Mouse (Mus musculus) limb, embryonic 12.5 days (tissue): ENCODE results near the gene Nfkbib. TPM values are rescaled to one million over a fixed set of nuclear protein-coding genes. Genes with fewer than 3 reads are reported as not detected.

Experiments used
- ATAC-seq: fragments of 200-750 bp; cut with Nextera tagmentation; 2 replicates; pipeline ENCODE4 v1.8.0; 2017; ENCODE audit warnings: low read depth, moderate TSS enrichment; ENCODE audit not compliant: insufficient number of reproducible peaks, insufficient read depth, low FRiP score, low TSS enrichment
- H3K27ac ChIP-seq: fragments of 300-500 bp; sonication (generic); 2 replicates; pipeline ENCODE4 v1.5.1; 2016; ENCODE audit warnings: mild to moderate bottlenecking, moderate library complexity
- H3K27me3 ChIP-seq: fragments of 300-500 bp; sonication (generic); 2 replicates; pipeline ENCODE4 v1.6.1; 2016; ENCODE audit warnings: mild to moderate bottlenecking, moderate library complexity
- H3K36me3 ChIP-seq: fragments of 300-500 bp; sonication (generic); 2 replicates; pipeline ENCODE4 v1.6.1; 2016; ENCODE audit warnings: mild to moderate bottlenecking, moderate library complexity
- H3K4me1 ChIP-seq: fragments of 300-500 bp; sonication (generic); replicated peaks from 2 replicates; pipeline ENCODE4 v1.6.1; 2016
- H3K4me2 ChIP-seq: fragments of 300-500 bp; sonication (generic); 2 replicates; pipeline ENCODE4 v1.6.1; 2016; ENCODE audit warnings: mild to moderate bottlenecking, moderate library complexity
- H3K4me3 ChIP-seq: fragments of 300-500 bp; sonication (generic); replicated peaks from 2 replicates; pipeline ENCODE4 v1.5.1; 2016; ENCODE audit warnings: mild to moderate bottlenecking
- H3K9ac ChIP-seq: fragments of 300-500 bp; sonication (generic); replicated peaks from 2 replicates; pipeline ENCODE4 v1.6.1; 2016; ENCODE audit warnings: mild to moderate bottlenecking, moderate library complexity
- H3K9me3 ChIP-seq: fragments of 300-500 bp; sonication (generic); 2 replicates; pipeline ENCODE4 v1.6.1; 2016; ENCODE audit warnings: mild to moderate bottlenecking, moderate library complexity
- WGBS: fragments of 180-500 bp; shearing (Covaris S2); methylation state at CpG from one replicate; pipeline ENCODE4 v1.1.7; 2016; 5-methylcytosine and 5-hydroxymethylcytosine counted together
- polyA plus RNA-seq: library from polyadenylated mRNA; unstranded; fragments of >200 nt; fragmentation: Nextera tagmentation; extraction: Ambion mirVana; gene quantifications from 2 replicates; pipeline ENCODE4 v1.2.1, GENCODE M21; 2016

Gene Nfkbib
- polyA plus RNA-seq, 1 experiment from 2014 or later = 40.8 TPM

- H3K27ac ChIP-seq = peak overlapping the region; percentile 53; the same call in 1 of the 2 replicates
- 18% methylated on average over 11 of the region's 11 CpGs for WGBS
- peak overlapping the region; percentile 47; the same call in 1 of the 2 replicates for H3K9ac ChIP-seq
- H3K4me1 ChIP-seq = peaks cover 13% of the 10 kb centered on the region
- ATAC-seq = no peak
- H3K36me3 ChIP-seq = peaks cover 54% of the 10 kb centered on the region
- H3K4me3 ChIP-seq = peak overlapping the region; percentile 43
- H3K9me3 ChIP-seq = peaks cover 10% of the 10 kb centered on the region; the same call in 1 of the 2 replicates
- peak overlapping the region; percentile 74 for H3K4me2 ChIP-seq
- peaks cover 9% of the 10 kb centered on the region; the same call in 1 of the 2 replicates for H3K27me3 ChIP-seq
These were observed 34.1 kb downstream of the Nfkbib start for GRCm38 (mm10) chr7:28733211-28733610.

- peaks cover 13% of the 10 kb centered on the region for H3K4me1 ChIP-seq
- peaks cover 48% of the 10 kb centered on the region for H3K36me3 ChIP-seq
- H3K4me3 ChIP-seq = peak overlapping the region; percentile 43
- H3K9me3 ChIP-seq = peaks cover 10% of the 10 kb centered on the region; the same call in 1 of the 2 replicates
- peak overlapping the region; percentile 74 for H3K4me2 ChIP-seq
- H3K27me3 ChIP-seq = peaks cover 9% of the 10 kb centered on the region; the same call in 1 of the 2 replicates
- peak overlapping the region; percentile 48; the same call in 1 of the 2 replicates for H3K9ac ChIP-seq
- ATAC-seq = peak; percentile 84
- peak overlapping the region; percentile 53; the same call in 1 of the 2 replicates for H3K27ac ChIP-seq
- WGBS = 2% methylated on average over 58 of the region's 58 CpGs
These were observed 34.8 kb downstream of the Nfkbib start for GRCm38 (mm10) chr7:28732341-28733142.

GRCm38 (mm10) chr7:28727649-28728340 is 39.5 kb downstream of the Nfkbib start:
- no peak for ATAC-seq

GRCm38 (mm10) chr7:28726600-28726999 is 40.7 kb downstream of the Nfkbib start:
- WGBS = 5% methylated on average over 14 of the region's 14 CpGs
- no peak overlapping the region for H3K9ac ChIP-seq
- ATAC-seq = no peak
- peaks cover 29% of the 10 kb centered on the region for H3K36me3 ChIP-seq
- no peak overlapping the region for H3K4me2 ChIP-seq
- no peak overlapping the region for H3K4me3 ChIP-seq
- H3K9me3 ChIP-seq = peaks cover 10% of the 10 kb centered on the region; the same call in 1 of the 2 replicates
- no peak overlapping the region for H3K27ac ChIP-seq
- H3K4me1 ChIP-seq = peaks cover under 1% of the 10 kb centered on the region; the same call in 1 of the 2 replicates
- H3K27me3 ChIP-seq = peaks cover 1% of the 10 kb centered on the region; the same call in 1 of the 2 replicates

More at GRCm38 (mm10) chr7:28727649-28728340, 39.5 kb downstream of the Nfkbib start:
- Histone ChIP-seq H3K27me3 (peaks cover 9% of the 10 kb centered on the region; the same call in 1 of the 2 replicates), H3K27ac (no peak overlapping the region), H3K9ac (no peak overlapping the region), H3K4me3 (no peak overlapping the region), H3K36me3 (peaks cover 31% of the 10 kb centered on the region), H3K9me3 (peaks cover 10% of the 10 kb centered on the region; the same call in 1 of the 2 replicates), H3K4me1 (peaks cover 5% of the 10 kb centered on the region), H3K4me2 (no peak overlapping the region)
- 55% methylated on average over 10 of the region's 10 CpGs for WGBS

GRCm38 (mm10) chr7:28724613-28725012 is 42.7 kb downstream of the Nfkbib start:
- Histone ChIP-seq H3K27me3 (no peaks in the 10 kb centered on the region), H3K4me3 (no peak overlapping the region), H3K4me2 (no peak overlapping the region), H3K36me3 (peaks cover 14% of the 10 kb centered on the region; the same call in 1 of the 2 replicates), H3K9me3 (no peaks in the 10 kb centered on the region), H3K27ac (no peak overlapping the region), H3K9ac (no peak overlapping the region), H3K4me1 (peaks cover 6% of the 10 kb centered on the region)
- ATAC-seq = no peak
- 89% methylated on average over 2 of the region's 2 CpGs for WGBS

GRCm38 (mm10) chr7:28722079-28722478 is 45.2 kb downstream of the Nfkbib start:
- no peak overlapping the region for H3K4me3 ChIP-seq
- peaks cover 22% of the 10 kb centered on the region for H3K4me1 ChIP-seq
- peaks cover 14% of the 10 kb centered on the region; the same call in 1 of the 2 replicates for H3K36me3 ChIP-seq
- no peak overlapping the region for H3K9ac ChIP-seq
- no peaks in the 10 kb centered on the region for H3K9me3 ChIP-seq
- WGBS = 92% methylated on average over 7 of the region's 7 CpGs
- no peak overlapping the region for H3K27ac ChIP-seq
- H3K27me3 ChIP-seq = no peaks in the 10 kb centered on the region
- no peak for ATAC-seq
- no peak overlapping the region for H3K4me2 ChIP-seq

- H3K4me2 ChIP-seq = no peak overlapping the region
- H3K27me3 ChIP-seq = no peaks in the 10 kb centered on the region
- WGBS = 33% methylated on average over 3 of the region's 3 CpGs
- no peak overlapping the region for H3K4me3 ChIP-seq
- peak; percentile 78; the same call in 1 of the 2 replicates for ATAC-seq
- peaks cover 14% of the 10 kb centered on the region; the same call in 1 of the 2 replicates for H3K36me3 ChIP-seq
- H3K9me3 ChIP-seq = no peaks in the 10 kb centered on the region
- no peak overlapping the region; the same call in 1 of the 2 replicates for H3K27ac ChIP-seq
- H3K9ac ChIP-seq = no peak overlapping the region
- peaks cover 30% of the 10 kb centered on the region for H3K4me1 ChIP-seq
These were observed 46.4 kb downstream of the Nfkbib start for GRCm38 (mm10) chr7:28720753-28721537.

GRCm38 (mm10) chr7:28719650-28720049 is 47.7 kb downstream of the Nfkbib start:
- no peak overlapping the region for H3K9ac ChIP-seq
- 79% methylated on average over 2 of the region's 2 CpGs for WGBS

GRCm38 (mm10) chr7:28719159-28719558 is 48.2 kb downstream of the Nfkbib start:
- no peak overlapping the region for H3K4me3 ChIP-seq
- H3K9me3 ChIP-seq = no peaks in the 10 kb centered on the region
- 39% methylated on average over 4 of the region's 4 CpGs for WGBS
- H3K4me1 ChIP-seq = peaks cover 31% of the 10 kb centered on the region
- no peak for ATAC-seq
- no peaks in the 10 kb centered on the region for H3K27me3 ChIP-seq
- H3K27ac ChIP-seq = no peak overlapping the region
- H3K4me2 ChIP-seq = no peak overlapping the region
- no peak overlapping the region for H3K9ac ChIP-seq
- peaks cover 2% of the 10 kb centered on the region; the same call in 1 of the 2 replicates for H3K36me3 ChIP-seq

More at GRCm38 (mm10) chr7:28719650-28720049, 47.7 kb downstream of the Nfkbib start:
- Histone ChIP-seq H3K4me1 (peaks cover 31% of the 10 kb centered on the region), H3K9me3 (no peaks in the 10 kb centered on the region), H3K27me3 (no peaks in the 10 kb centered on the region), H3K36me3 (peaks cover 7% of the 10 kb centered on the region; the same call in 1 of the 2 replicates), H3K4me2 (no peak overlapping the region), H3K4me3 (no peak overlapping the region), H3K27ac (no peak overlapping the region)
- ATAC-seq = no peak

GRCm38 (mm10) chr7:28717726-28718125 is 49.6 kb downstream of the Nfkbib start:
- no peak for ATAC-seq
- WGBS = 77% methylated on average over 10 of the region's 10 CpGs
- H3K4me1 ChIP-seq = peaks cover 31% of the 10 kb centered on the region
- peak overlapping the region; percentile 55; the same call in 1 of the 2 replicates for H3K4me3 ChIP-seq
- no peak overlapping the region for H3K9ac ChIP-seq
- H3K27me3 ChIP-seq = no peaks in the 10 kb centered on the region
- H3K36me3 ChIP-seq = no peaks in the 10 kb centered on the region
- peak overlapping the region; percentile 69 for H3K4me2 ChIP-seq
- H3K9me3 ChIP-seq = no peaks in the 10 kb centered on the region
- H3K27ac ChIP-seq = no peak overlapping the region
